Mouse (Mus musculus) heart, embryonic 15.5 days (tissue): ENCODE data around the gene Itga9. TPM values are rescaled to one million over a fixed set of nuclear protein-coding genes. Genes with fewer than 3 reads are reported as not detected.
A peak's percentile ranks its signal among the peaks of the same experiment; 100 is the strongest.

Experiments
- ATAC-seq: fragments of 200-750 bp; cut with Nextera tagmentation; replicated peaks from 2 replicates; pipeline ENCODE4 v1.8.0; 2017; ENCODE audit warnings: low read depth, moderate TSS enrichment; ENCODE audit not compliant: insufficient number of reproducible peaks, insufficient read depth, low FRiP score
- H3K27ac ChIP-seq: fragments of 300-500 bp; sonication (generic); 2 replicates; pipeline ENCODE4 v1.5.1; 2015; ENCODE audit warnings: mild to moderate bottlenecking, inconsistent platforms
- H3K27me3 ChIP-seq: fragments of 300-500 bp; sonication (generic); 2 replicates; pipeline ENCODE4 v1.6.1; 2015; ENCODE audit warnings: inconsistent platforms
- H3K36me3 ChIP-seq: fragments of 300-500 bp; sonication (generic); 2 replicates; pipeline ENCODE4 v1.6.1; 2015; ENCODE audit warnings: mild to moderate bottlenecking, inconsistent platforms
- H3K4me1 ChIP-seq: fragments of 300-500 bp; sonication (generic); replicated peaks from 2 replicates; pipeline ENCODE4 v1.6.1; 2015; ENCODE audit warnings: inconsistent platforms
- H3K4me2 ChIP-seq: fragments of 300-500 bp; sonication (generic); 2 replicates; pipeline ENCODE4 v1.6.1; 2015; ENCODE audit warnings: inconsistent platforms, mild to moderate bottlenecking, moderate library complexity
- H3K4me3 ChIP-seq: fragments of 300-500 bp; sonication (generic); 2 replicates; pipeline ENCODE4 v1.5.1; 2015; ENCODE audit warnings: mild to moderate bottlenecking, inconsistent platforms
- H3K9ac ChIP-seq: fragments of 300-500 bp; sonication (generic); 2 replicates; pipeline ENCODE4 v1.6.1; 2015; ENCODE audit warnings: mild to moderate bottlenecking, inconsistent platforms
- H3K9me3 ChIP-seq: fragments of 300-500 bp; sonication (generic); replicated peaks from 2 replicates; pipeline ENCODE4 v1.6.1; 2016; ENCODE audit warnings: inconsistent platforms
- WGBS: fragments of 180-500 bp; shearing (Covaris S2); methylation state at CpG from one replicate; pipeline ENCODE4 v1.1.7; 2015; ENCODE audit warnings: mixed read lengths; 5-methylcytosine and 5-hydroxymethylcytosine counted together
- polyA plus RNA-seq: library from polyadenylated mRNA; unstranded; fragments of >200 nt; fragmentation: Nextera tagmentation; extraction: Ambion mirVana; gene quantifications from 2 replicates; pipeline ENCODE4 v1.2.1, GENCODE M21; 2015

The Itga9 gene
- polyA plus RNA-seq, 1 experiment from 2014 or later, result 12.0 TPM

DNA sequence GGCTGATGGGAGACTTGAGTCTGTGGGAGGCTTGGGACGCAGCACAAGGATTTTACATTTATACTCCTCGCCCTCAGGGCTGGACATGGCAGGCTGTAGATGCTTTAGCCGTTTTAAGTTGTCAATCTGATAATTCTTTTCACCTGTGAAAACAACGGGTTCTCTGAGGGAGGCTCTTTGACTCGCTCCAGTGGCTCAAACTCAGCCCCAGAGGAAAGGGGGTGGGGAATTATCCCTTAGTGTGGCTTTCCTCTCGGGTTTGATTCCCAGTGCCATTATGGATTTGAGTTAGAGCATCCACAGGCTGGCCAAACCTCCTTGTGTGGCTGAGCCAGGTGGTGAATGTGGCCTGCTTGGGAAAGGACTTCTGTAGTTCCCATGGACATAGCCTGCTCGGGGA is 17.7 kb downstream of the Itga9 start:
- no peaks in the 10 kb centered on the region for H3K27me3 ChIP-seq
- H3K4me2 ChIP-seq, result no peak overlapping the region
- no peaks in the 10 kb centered on the region for H3K9me3 ChIP-seq
- WGBS, result 63% methylated on average over 7 of the region's 7 CpGs
- no peak for ATAC-seq
- no peak overlapping the region for H3K9ac ChIP-seq
- 0 out of 2 replicates have a peak, but pooled peaks cover 4% of the 10 kb centered on the region for H3K4me1 ChIP-seq
- H3K27ac ChIP-seq, result no peak overlapping the region
- H3K36me3 ChIP-seq, result peaks cover 5% of the 10 kb centered on the region
- H3K4me3 ChIP-seq, result no peak overlapping the region

- ATAC-seq, result no peak
- no peak overlapping the region for H3K9ac ChIP-seq
- WGBS, result 50% methylated on average over 6 of the region's 6 CpGs
- no peak overlapping the region for H3K4me2 ChIP-seq
- no peak overlapping the region for H3K27ac ChIP-seq
- H3K27me3 ChIP-seq, result no peaks in the 10 kb centered on the region
- H3K9me3 ChIP-seq, result no peaks in the 10 kb centered on the region
- no peak overlapping the region for H3K4me3 ChIP-seq
- peaks cover 10% of the 10 kb centered on the region for H3K36me3 ChIP-seq
- H3K4me1 ChIP-seq, result peaks cover 14% of the 10 kb centered on the region
Observed at GRCm38 (mm10) chr9:118629763-118630379, 23.4 kb downstream of the Itga9 start.

DNA sequence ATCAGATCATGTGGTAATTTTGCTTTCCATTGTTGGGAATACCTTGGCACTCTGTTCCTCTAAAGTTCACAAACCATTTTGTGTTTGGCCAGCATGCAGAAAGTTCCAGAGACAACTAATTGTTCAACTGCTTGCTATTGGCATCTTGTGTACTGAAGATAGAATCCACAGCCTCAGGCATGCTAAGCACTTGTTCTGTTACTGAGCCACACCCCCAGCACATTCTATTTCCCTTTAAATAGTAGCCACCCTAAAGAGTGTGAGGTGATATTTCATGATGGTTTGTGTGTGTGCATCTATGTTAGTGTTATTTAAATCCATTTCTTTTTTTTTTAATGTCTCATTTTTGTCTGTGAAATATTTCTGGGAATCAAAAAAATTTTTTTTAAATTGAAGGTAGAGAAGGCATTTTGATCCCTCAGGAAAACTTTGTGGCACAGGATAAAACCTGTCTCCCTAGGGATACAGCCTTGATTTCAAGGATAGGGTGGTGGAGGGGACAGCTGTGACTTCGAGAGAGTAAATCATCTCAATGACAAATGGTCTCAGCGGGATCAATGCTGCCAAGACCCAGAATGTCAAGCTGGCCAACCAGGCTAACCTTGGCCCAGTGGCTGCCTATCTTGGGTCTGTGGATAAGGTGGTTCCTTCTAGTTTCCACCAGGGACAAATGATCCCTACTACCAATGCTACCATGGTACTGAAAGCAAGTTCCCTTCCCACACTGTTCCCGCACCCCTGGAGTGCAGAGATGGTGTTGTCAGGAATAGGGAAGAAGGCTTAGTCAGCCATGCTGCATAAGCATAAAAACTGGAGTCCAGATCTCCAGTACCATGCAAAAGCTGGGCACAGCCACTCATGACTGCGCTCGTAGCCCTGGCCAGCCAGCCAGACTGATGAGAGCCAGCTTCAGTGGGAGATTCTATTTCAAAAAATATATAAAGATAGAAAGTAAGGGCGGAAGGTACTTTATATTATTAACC is 25.6 kb downstream of the Itga9 start:
- H3K4me3 ChIP-seq, result no peak overlapping the region
- H3K4me2 ChIP-seq, result no peak overlapping the region
- WGBS, result 70% methylated on average over 6 of the region's 6 CpGs
- peaks cover 14% of the 10 kb centered on the region for H3K4me1 ChIP-seq
- no peaks in the 10 kb centered on the region; the same call in 1 of the 2 replicates for H3K9me3 ChIP-seq
- no peak for ATAC-seq
- peaks cover 28% of the 10 kb centered on the region for H3K36me3 ChIP-seq
- H3K27me3 ChIP-seq, result no peaks in the 10 kb centered on the region
- H3K27ac ChIP-seq, result peak overlapping the region; percentile 47; the same call in 1 of the 2 replicates
- H3K9ac ChIP-seq, result no peak overlapping the region

DNA sequence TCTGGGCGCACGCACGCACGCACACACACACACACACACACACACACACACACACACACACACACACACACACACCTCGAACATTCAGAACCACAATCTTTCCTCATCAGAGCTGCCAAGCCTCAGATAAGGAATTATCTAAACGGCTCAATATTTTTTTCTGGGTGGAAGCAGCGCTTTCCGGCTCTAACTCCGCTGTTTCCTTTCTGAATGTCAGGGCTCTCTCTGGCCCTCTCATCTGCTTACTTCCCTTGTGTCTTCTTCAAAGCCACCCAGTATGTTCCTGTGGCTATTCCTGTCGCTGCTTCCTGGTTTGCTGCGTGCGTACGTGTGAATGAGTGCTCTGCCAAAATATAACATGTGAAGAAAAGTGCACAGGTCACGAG is 26.3 kb downstream of the Itga9 start:
- Histone ChIP-seq H3K27ac (peak overlapping the region; percentile 47), H3K4me1 (peaks cover 14% of the 10 kb centered on the region), H3K4me2 (no peak overlapping the region), H3K9ac (no peak overlapping the region), H3K27me3 (no peaks in the 10 kb centered on the region), H3K9me3 (no peaks in the 10 kb centered on the region; the same call in 1 of the 2 replicates), H3K4me3 (no peak overlapping the region), H3K36me3 (peaks cover 31% of the 10 kb centered on the region)
- ATAC-seq, result peak; percentile 50; the same call in 1 of the 2 replicates
- 55% methylated on average over 14 of the region's 14 CpGs for WGBS

GRCm38 (mm10) chr9:118638642-118639210 is 32.2 kb downstream of the Itga9 start:
- Histone ChIP-seq H3K27me3 (no peaks in the 10 kb centered on the region), H3K4me2 (no peak overlapping the region), H3K27ac (no peak overlapping the region), H3K9ac (no peak overlapping the region), H3K9me3 (no peaks in the 10 kb centered on the region; the same call in 1 of the 2 replicates), H3K36me3 (peaks cover 44% of the 10 kb centered on the region), H3K4me1 (no peaks in the 10 kb centered on the region), H3K4me3 (no peak overlapping the region)
- WGBS, result 74% methylated on average over 5 of the region's 5 CpGs
- no peak for ATAC-seq

- Histone ChIP-seq H3K36me3 (no peaks in the 10 kb centered on the region), H3K9me3 (no peaks in the 10 kb centered on the region), H3K4me3 (no peak overlapping the region), H3K4me1 (peaks cover 8% of the 10 kb centered on the region; the same call in 1 of the 2 replicates), H3K27ac (no peak overlapping the region), H3K9ac (no peak overlapping the region), H3K27me3 (no peaks in the 10 kb centered on the region), H3K4me2 (no peak overlapping the region)
- ATAC-seq, result no peak
- WGBS, result 62% methylated on average over 17 of the region's 17 CpGs
Observed at GRCm38 (mm10) chr9:118645698-118646355, 39.3 kb downstream of the Itga9 start.

DNA sequence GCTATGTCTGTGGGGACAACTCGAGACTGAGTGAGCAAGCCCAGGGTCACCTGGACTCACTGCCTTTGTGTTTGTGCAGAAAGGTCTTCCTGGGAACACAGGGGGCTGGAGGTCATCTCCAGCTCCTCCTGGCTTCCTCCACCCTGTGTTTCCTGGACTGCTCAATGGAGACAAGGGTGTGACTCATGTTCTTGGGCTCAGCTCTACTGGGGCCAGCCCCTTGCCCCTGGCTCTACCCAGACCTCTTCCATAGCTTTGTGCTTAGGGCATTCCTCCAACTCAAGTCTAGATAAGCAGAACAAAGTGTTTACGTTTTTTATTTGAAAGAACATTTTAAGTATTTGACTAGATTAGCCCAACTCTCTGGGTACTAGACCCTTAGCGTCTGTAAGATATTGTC is 41.0 kb downstream of the Itga9 start:
- 54% methylated on average over 3 of the region's 3 CpGs for WGBS
- ATAC-seq, result peak; percentile 47; the same call in 1 of the 2 replicates

DNA sequence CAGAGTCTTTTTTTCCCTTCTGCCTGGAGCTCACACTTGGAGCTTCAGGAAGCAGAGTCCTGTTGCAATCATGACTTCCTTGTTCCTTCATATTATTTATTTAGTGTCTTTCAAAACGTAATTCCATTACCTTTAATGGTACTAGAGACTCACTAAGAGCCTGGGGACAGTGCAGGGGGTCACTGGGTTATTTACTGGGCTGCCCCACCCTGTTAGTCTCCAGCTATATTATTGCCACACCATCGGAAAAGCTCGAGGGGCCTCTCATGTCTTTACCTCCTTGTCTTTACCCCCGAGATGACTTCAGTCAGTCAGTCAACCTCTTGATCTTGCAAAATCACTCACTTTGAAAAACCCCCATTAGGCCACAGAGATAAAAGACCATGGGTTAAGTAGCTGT is 44.5 kb downstream of the Itga9 start:
- Histone ChIP-seq H3K27ac (no peak overlapping the region), H3K36me3 (0 out of 2 replicates have a peak, but pooled peaks cover 7% of the 10 kb centered on the region), H3K4me1 (peaks cover 27% of the 10 kb centered on the region), H3K4me3 (no peak overlapping the region), H3K9ac (no peak overlapping the region), H3K27me3 (no peaks in the 10 kb centered on the region), H3K4me2 (no peak overlapping the region), H3K9me3 (no peaks in the 10 kb centered on the region)
- WGBS, result 51% methylated on average over 4 of the region's 4 CpGs
- no peak for ATAC-seq

More for the DNA sequence above, 41.0 kb downstream of the Itga9 start:
- H3K27me3 ChIP-seq, result no peaks in the 10 kb centered on the region
- H3K4me1 ChIP-seq, result peaks cover 18% of the 10 kb centered on the region; the same call in 1 of the 2 replicates
- 0 out of 2 replicates have a peak, but pooled peaks cover under 1% of the 10 kb centered on the region for H3K36me3 ChIP-seq
- no peak overlapping the region for H3K4me3 ChIP-seq
- H3K27ac ChIP-seq, result peak overlapping the region; percentile 19; the same call in 1 of the 2 replicates
- no peaks in the 10 kb centered on the region for H3K9me3 ChIP-seq
- no peak overlapping the region for H3K9ac ChIP-seq
- no peak overlapping the region for H3K4me2 ChIP-seq

GRCm38 (mm10) chr9:118651939-118652338 is 45.4 kb downstream of the Itga9 start:
- Histone ChIP-seq H3K4me2 (no peak overlapping the region), H3K4me1 (peaks cover 27% of the 10 kb centered on the region), H3K36me3 (0 out of 2 replicates have a peak, but pooled peaks cover 7% of the 10 kb centered on the region), H3K4me3 (no peak overlapping the region), H3K9ac (no peak overlapping the region), H3K27ac (no peak overlapping the region), H3K27me3 (no peaks in the 10 kb centered on the region), H3K9me3 (no peaks in the 10 kb centered on the region)
- WGBS, result 47% methylated on average over 2 of the region's 2 CpGs
- ATAC-seq, result no peak

DNA sequence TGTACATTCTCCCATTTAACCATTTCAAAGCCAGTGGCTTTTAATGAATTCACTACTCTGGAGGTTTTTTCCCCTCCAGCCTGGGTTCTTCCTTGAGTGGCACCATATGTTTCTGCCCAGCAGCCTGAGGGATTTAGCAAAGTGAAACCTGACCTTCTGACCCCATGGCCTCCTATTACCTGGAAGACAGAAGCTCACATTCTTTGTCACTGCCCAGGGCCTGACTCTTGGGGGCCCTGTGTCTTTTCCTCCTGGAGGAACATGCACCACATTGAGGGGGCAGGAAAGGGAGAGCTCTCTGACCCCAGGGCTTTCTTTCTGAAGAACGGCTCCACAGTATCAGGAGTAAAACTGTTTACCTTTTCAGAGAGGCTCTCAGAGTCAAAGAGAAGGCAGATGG is 46.9 kb downstream of the Itga9 start:
- Histone ChIP-seq H3K27me3 (no peaks in the 10 kb centered on the region), H3K4me2 (no peak overlapping the region), H3K36me3 (peaks cover 7% of the 10 kb centered on the region; the same call in 1 of the 2 replicates), H3K4me3 (no peak overlapping the region), H3K4me1 (peaks cover 19% of the 10 kb centered on the region), H3K27ac (no peak overlapping the region), H3K9me3 (no peaks in the 10 kb centered on the region), H3K9ac (no peak overlapping the region)
- 63% methylated on average over 1 of the region's 1 CpGs for WGBS
- ATAC-seq, result no peak
